Mouse (Mus musculus): Measurements from ENCODE around the gene Stk39. TPM values are rescaled to one million over a fixed set of nuclear protein-coding genes. Genes with fewer than 3 reads are reported as not detected.

Stk39 gene
- polyA plus RNA-seq, 1 experiment from 2014 or later, result 21.4 TPM

DNA sequence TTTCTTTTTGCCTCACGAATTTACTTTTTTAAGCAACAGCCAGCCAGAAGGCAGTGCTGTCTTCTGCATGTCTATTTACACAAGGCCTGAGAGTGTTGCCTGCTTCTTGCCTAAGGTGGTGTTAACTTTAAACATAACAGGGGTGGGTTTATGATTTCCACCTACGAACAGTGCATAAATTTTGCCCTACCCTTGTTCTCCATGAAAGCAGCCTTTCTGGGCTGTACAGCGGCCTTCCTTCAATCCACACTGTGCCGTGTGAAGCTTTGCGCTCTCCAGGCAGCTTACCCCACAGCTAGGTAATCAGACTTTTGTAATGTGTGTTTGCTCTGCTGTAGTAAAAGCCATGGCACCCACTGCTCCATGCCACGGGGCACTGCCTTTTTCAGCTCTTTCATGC, 214.5 kb downstream of the Stk39 start:
- WGBS, result 54% methylated on average over 6 of the region's 6 CpGs
- Histone ChIP-seq H3K9ac (ENCODE audit: low read depth, low read length) (no peak overlapping the region), H3K27me3 (ENCODE audit: control insufficient read depth, insufficient read depth, low read depth, low read length) (no peaks in the 10 kb centered on the region), H3K36me3 (ENCODE audit: control insufficient read depth, insufficient read depth, low read length) (no peaks in the 10 kb centered on the region), H3K27ac (ENCODE audit: low read length) (peak overlapping the region; percentile 54; the same call in 1 of the 2 replicates), H3K4me1 (ENCODE audit: control insufficient read depth, insufficient read depth, low read length) (peaks cover 6% of the 10 kb centered on the region), H3K9me3 (replicated peaks; ENCODE audit: control insufficient read depth, low read length, poor library complexity, severe bottlenecking) (no peaks in the 10 kb centered on the region), H3K4me3 (ENCODE audit: low read depth, low read length) (no peak overlapping the region), H3K4me2 (ENCODE audit: low read length) (no peak overlapping the region)
- peak; percentile 69; the same call in 1 of the 2 replicates for ATAC-seq

DNA sequence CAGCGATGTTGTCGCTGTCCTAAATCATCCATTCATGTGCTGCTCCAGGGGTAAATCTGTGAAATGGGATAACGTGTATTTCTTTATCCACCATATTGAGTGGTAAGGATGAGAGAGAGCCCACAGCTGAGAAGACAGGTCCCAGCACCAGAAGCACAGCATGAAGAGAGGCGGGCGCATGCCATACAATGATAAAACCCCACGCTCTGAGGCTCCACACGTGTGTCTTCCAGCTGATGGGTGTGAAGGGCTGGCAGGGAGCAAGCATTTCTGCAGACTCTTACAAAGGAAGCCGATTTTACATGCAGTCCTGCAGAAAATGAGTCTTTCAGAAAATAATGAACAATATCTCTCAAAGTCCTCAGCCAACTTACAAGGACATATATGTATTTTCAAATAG, 215.6 kb downstream of the Stk39 start:
- no peak overlapping the region for H3K9ac ChIP-seq (ENCODE audit: low read depth, low read length)
- ATAC-seq, result no peak
- H3K4me3 ChIP-seq (ENCODE audit: low read depth, low read length), result no peak overlapping the region
- no peaks in the 10 kb centered on the region for H3K27me3 ChIP-seq (ENCODE audit: control insufficient read depth, insufficient read depth, low read depth, low read length)
- no peaks in the 10 kb centered on the region for H3K9me3 ChIP-seq (replicated peaks; ENCODE audit: control insufficient read depth, low read length, poor library complexity, severe bottlenecking)
- no peak overlapping the region for H3K4me2 ChIP-seq (ENCODE audit: low read length)
- WGBS, result 87% methylated on average over 8 of the region's 8 CpGs
- no peak overlapping the region for H3K27ac ChIP-seq (ENCODE audit: low read length)
- peaks cover 6% of the 10 kb centered on the region for H3K4me1 ChIP-seq (ENCODE audit: control insufficient read depth, insufficient read depth, low read length)
- H3K36me3 ChIP-seq (ENCODE audit: control insufficient read depth, insufficient read depth, low read length), result no peaks in the 10 kb centered on the region

DNA sequence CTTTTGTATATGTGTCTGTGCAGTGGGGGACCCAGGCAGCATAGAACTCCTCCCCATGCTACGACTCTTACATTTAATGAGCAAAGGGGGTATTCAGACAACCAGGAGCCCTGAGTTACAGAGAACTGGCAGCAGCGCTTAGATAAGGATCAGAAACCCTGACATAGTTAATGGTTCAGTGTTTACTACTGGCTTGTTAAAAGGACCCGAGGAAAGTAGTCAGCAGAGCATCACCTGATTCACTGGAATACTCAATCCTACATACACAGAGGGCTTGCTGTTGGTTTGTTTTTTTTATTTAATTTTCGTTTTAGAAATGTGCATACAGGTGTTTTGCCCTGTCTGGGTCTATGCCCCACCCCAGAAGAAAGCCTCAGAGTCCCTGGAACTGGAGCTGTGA, 217.3 kb downstream of the Stk39 start:
- 82% methylated on average over 4 of the region's 4 CpGs for WGBS
- H3K9ac ChIP-seq (ENCODE audit: low read depth, low read length), result no peak overlapping the region
- H3K27me3 ChIP-seq (ENCODE audit: control insufficient read depth, insufficient read depth, low read depth, low read length), result no peaks in the 10 kb centered on the region
- no peak for ATAC-seq
- H3K4me2 ChIP-seq (ENCODE audit: low read length), result no peak overlapping the region
- peaks cover 6% of the 10 kb centered on the region for H3K4me1 ChIP-seq (ENCODE audit: control insufficient read depth, insufficient read depth, low read length)
- H3K36me3 ChIP-seq (ENCODE audit: control insufficient read depth, insufficient read depth, low read length), result no peaks in the 10 kb centered on the region
- no peak overlapping the region for H3K4me3 ChIP-seq (ENCODE audit: low read depth, low read length)
- no peak overlapping the region for H3K27ac ChIP-seq (ENCODE audit: low read length)
- no peaks in the 10 kb centered on the region for H3K9me3 ChIP-seq (replicated peaks; ENCODE audit: control insufficient read depth, low read length, poor library complexity, severe bottlenecking)

DNA sequence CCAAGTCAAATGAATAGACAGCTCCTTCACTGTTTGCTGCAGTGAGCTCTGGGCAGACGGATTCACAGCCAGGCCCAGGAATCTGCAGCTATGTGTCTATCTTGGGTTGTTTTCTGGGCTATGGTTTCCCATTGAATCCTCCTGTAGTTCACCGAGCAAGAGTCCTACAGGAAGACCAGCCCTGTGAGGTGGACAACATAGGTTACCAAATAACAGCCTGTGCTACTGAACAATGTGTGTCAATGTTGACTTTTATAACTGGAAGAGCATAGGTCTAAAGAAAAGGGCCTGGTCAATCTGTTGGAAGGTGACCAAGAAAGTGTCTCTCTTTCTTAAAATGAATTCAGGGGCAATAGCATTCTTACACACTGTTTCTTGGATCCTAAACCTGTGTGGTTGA, 218.8 kb downstream of the Stk39 start:
- WGBS, result 87% methylated on average over 2 of the region's 2 CpGs
- Histone ChIP-seq H3K36me3 (ENCODE audit: control insufficient read depth, insufficient read depth, low read length) (no peaks in the 10 kb centered on the region), H3K4me2 (ENCODE audit: low read length) (no peak overlapping the region), H3K27ac (ENCODE audit: low read length) (no peak overlapping the region), H3K4me1 (ENCODE audit: control insufficient read depth, insufficient read depth, low read length) (peaks cover 6% of the 10 kb centered on the region), H3K27me3 (ENCODE audit: control insufficient read depth, insufficient read depth, low read depth, low read length) (no peaks in the 10 kb centered on the region), H3K9me3 (replicated peaks; ENCODE audit: control insufficient read depth, low read length, poor library complexity, severe bottlenecking) (no peaks in the 10 kb centered on the region), H3K9ac (ENCODE audit: low read depth, low read length) (no peak overlapping the region), H3K4me3 (ENCODE audit: low read depth, low read length) (no peak overlapping the region)
- ATAC-seq, result no peak

DNA sequence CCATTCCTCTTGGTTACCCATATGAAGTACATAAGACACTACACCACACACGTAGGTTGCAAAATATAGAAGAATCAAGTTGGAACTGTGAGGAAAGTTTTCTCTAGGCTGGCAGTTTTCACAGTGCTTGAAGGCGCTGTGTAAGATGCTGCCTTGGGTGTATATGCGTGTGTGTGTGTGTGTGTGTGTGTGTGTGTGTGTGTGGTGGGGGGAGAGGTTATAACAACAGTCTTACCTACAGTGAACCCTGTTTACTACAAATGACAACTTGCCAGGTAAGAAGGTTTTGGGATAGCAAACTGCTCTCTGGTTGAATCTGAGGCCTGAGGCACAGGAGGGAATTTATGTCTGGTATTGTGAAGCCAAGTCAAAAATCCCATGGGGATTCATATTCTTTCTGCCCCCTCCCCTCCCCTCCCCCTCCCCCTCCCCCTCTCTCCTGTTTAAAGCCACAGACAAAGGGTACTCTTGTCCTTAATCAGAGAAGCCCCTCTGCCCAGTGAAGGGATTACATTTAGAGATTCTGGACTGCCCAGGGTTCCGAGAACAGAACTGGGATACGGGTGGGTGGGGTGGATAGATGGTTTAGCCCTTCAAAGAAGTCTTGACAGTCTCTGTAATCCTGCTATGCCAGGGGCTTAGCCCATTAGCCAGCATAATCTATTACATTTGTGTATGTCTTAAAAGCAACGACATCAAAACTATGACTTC, 219.9 kb downstream of the Stk39 start:
- ATAC-seq, result no peak
- Histone ChIP-seq H3K4me1 (ENCODE audit: control insufficient read depth, insufficient read depth, low read length) (peaks cover 1% of the 10 kb centered on the region), H3K27me3 (ENCODE audit: control insufficient read depth, insufficient read depth, low read depth, low read length) (no peaks in the 10 kb centered on the region), H3K9me3 (replicated peaks; ENCODE audit: control insufficient read depth, low read length, poor library complexity, severe bottlenecking) (no peaks in the 10 kb centered on the region), H3K9ac (ENCODE audit: low read depth, low read length) (no peak overlapping the region), H3K4me3 (ENCODE audit: low read depth, low read length) (no peak overlapping the region), H3K4me2 (ENCODE audit: low read length) (no peak overlapping the region), H3K36me3 (ENCODE audit: control insufficient read depth, insufficient read depth, low read length) (no peaks in the 10 kb centered on the region), H3K27ac (ENCODE audit: low read length) (no peak overlapping the region)
- WGBS, result 56% methylated on average over 6 of the region's 6 CpGs

DNA sequence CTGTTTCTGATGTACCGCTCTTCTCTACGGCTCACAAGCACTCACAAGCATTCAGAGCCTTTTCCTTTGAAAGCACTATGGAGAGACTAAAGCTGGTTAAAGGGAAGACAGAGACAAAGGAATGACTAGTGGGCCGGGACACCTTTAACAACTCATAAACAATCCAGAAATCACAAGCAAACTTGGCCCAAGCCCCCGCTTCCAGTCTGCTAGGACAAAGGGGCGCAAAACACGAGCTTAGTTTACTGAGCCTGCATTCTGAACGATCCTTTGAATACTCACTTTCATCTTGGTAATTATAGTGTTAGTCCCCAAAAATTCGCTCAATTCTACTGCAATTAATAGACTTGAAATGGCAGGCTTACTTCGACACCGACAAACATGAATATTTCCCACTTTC, 221.2 kb downstream of the Stk39 start:
- Histone ChIP-seq H3K4me1 (ENCODE audit: control insufficient read depth, insufficient read depth, low read length) (0 out of 2 replicates have a peak, but pooled peaks cover 4% of the 10 kb centered on the region), H3K9me3 (replicated peaks; ENCODE audit: control insufficient read depth, low read length, poor library complexity, severe bottlenecking) (no peaks in the 10 kb centered on the region), H3K27ac (ENCODE audit: low read length) (no peak overlapping the region), H3K9ac (ENCODE audit: low read depth, low read length) (no peak overlapping the region), H3K36me3 (ENCODE audit: control insufficient read depth, insufficient read depth, low read length) (no peaks in the 10 kb centered on the region), H3K27me3 (ENCODE audit: control insufficient read depth, insufficient read depth, low read depth, low read length) (no peaks in the 10 kb centered on the region), H3K4me2 (ENCODE audit: low read length) (no peak overlapping the region), H3K4me3 (ENCODE audit: low read depth, low read length) (no peak overlapping the region)
- no peak for ATAC-seq
- 71% methylated on average over 10 of the region's 10 CpGs for WGBS

DNA sequence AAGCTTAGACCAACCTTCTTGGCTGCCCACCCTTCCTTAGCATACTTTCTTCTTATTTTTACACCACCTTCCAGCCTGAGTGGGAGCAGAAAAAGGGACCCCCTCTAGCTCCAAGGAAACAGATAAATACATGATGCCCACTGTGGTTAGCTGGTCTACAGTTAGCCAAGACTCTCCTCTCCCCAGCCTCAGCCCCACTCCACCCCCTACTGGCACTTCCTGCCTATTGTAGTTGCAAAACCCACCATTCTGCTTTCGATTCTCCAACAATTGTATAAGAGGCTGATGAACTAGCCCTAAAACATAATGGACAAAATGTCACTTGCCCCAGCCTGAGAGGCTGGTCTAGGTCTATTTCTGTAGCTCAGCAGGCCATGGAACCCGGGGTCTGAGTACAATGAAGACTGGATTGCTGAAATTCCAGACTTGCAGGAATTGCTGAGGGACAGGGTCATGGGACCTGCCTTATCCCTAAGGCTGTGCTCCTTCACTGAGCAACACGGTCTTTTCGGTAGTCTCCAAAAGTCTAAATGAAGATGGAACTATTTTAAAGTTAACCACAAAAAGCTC, 222.1 kb downstream of the Stk39 start:
- Histone ChIP-seq H3K4me1 (ENCODE audit: control insufficient read depth, insufficient read depth, low read length) (0 out of 2 replicates have a peak, but pooled peaks cover 4% of the 10 kb centered on the region), H3K4me2 (ENCODE audit: low read length) (no peak overlapping the region), H3K27me3 (ENCODE audit: control insufficient read depth, insufficient read depth, low read depth, low read length) (no peaks in the 10 kb centered on the region), H3K27ac (ENCODE audit: low read length) (no peak overlapping the region), H3K9ac (ENCODE audit: low read depth, low read length) (no peak overlapping the region), H3K4me3 (ENCODE audit: low read depth, low read length) (no peak overlapping the region), H3K36me3 (ENCODE audit: control insufficient read depth, insufficient read depth, low read length) (no peaks in the 10 kb centered on the region), H3K9me3 (replicated peaks; ENCODE audit: control insufficient read depth, low read length, poor library complexity, severe bottlenecking) (no peaks in the 10 kb centered on the region)
- WGBS, result 56% methylated on average over 4 of the region's 4 CpGs
- no peak for ATAC-seq

DNA sequence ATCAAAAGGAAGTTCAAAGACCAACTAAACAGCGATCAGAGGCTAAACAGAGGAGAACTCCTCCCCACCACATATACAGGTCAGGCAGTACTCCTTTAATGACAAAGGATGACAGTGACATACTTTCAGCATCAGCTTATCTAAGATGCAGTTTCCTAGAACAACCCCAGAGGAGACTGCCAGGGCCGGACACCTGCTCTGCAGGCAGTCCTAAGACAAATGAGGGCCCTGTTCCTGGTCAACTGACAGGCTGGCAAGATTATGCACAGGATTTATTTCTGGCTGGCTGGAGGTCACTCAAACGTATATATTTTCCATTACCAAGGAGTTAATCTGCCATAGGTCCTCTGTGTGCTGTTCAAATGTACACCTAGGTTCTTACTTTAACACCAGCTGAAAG, 225.8 kb downstream of the Stk39 start:
- Histone ChIP-seq H3K9me3 (replicated peaks; ENCODE audit: control insufficient read depth, low read length, poor library complexity, severe bottlenecking) (no peaks in the 10 kb centered on the region), H3K36me3 (ENCODE audit: control insufficient read depth, insufficient read depth, low read length) (no peaks in the 10 kb centered on the region), H3K4me3 (ENCODE audit: low read depth, low read length) (no peak overlapping the region), H3K4me2 (ENCODE audit: low read length) (no peak overlapping the region), H3K27me3 (ENCODE audit: control insufficient read depth, insufficient read depth, low read depth, low read length) (no peaks in the 10 kb centered on the region), H3K27ac (ENCODE audit: low read length) (no peak overlapping the region), H3K4me1 (ENCODE audit: control insufficient read depth, insufficient read depth, low read length) (0 out of 2 replicates have a peak, but pooled peaks cover 4% of the 10 kb centered on the region), H3K9ac (ENCODE audit: low read depth, low read length) (no peak overlapping the region)
- ATAC-seq, result peak; percentile 12; the same call in 1 of the 2 replicates
- WGBS, result 34% methylated on average over 3 of the region's 3 CpGs

DNA sequence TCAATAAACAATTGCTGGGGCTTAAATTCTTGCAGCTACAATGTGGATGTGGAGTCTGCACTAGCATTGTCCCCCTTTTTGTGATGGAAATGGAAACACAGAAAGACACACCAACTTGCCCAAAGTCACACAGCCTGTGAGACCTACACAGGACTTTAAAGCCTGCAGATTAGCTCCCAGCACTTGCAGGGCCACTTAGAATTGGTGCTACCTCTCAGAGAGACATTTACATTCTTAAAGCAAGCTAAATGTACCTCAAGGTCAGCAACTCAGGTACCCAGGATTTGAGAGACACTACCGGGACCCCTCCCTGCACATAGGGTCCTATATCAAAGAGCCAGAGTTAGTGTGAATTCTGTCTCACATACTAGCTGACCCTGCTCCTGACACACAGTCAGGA, 227.5 kb downstream of the Stk39 start:
- Histone ChIP-seq H3K9ac (ENCODE audit: low read depth, low read length) (no peak overlapping the region), H3K4me2 (ENCODE audit: low read length) (no peak overlapping the region), H3K9me3 (replicated peaks; ENCODE audit: control insufficient read depth, low read length, poor library complexity, severe bottlenecking) (no peaks in the 10 kb centered on the region), H3K4me3 (ENCODE audit: low read depth, low read length) (no peak overlapping the region), H3K4me1 (ENCODE audit: control insufficient read depth, insufficient read depth, low read length) (0 out of 2 replicates have a peak, but pooled peaks cover 4% of the 10 kb centered on the region), H3K27ac (ENCODE audit: low read length) (no peak overlapping the region), H3K27me3 (ENCODE audit: control insufficient read depth, insufficient read depth, low read depth, low read length) (no peaks in the 10 kb centered on the region), H3K36me3 (ENCODE audit: control insufficient read depth, insufficient read depth, low read length) (no peaks in the 10 kb centered on the region)
- WGBS, result 86% methylated on average over 1 of the region's 1 CpGs
- no peak for ATAC-seq

Measured in midbrain, embryonic 16.5 days (tissue).